Mouse (Mus musculus): Measurements from ENCODE around the gene Ccl11. TPM values are rescaled to one million over a fixed set of nuclear protein-coding genes. Genes with fewer than 3 reads are reported as not detected.

The Ccl11 gene
- polyA plus RNA-seq, 2 experiments, result 4.9 to 5.8 TPM

DNA sequence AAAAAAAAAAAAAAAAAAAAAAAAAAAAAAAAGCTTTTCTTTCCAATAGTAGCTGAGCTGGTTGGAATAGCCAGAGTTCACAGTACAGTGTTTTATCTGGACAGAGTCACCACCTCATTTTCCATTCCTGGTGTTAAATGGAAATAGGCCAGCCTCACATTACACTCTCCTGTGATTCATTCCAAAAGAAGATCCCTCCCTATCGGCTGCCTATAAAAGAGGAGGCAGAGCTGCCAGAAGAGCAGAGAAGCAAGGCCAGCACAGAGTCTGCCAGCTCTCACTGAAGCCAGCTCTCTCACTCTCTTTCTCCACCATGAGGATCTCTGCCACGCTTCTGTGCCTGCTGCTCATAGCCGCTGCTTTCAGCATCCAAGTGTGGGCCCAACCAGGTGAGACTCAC lies 12.2 kb upstream of the Ccl11 start, which contains the start of gene Ccl7:
Ccl7 (plus strand) TSS at position 242 of the 400 bp plus-strand sequence.
- 59% methylated on average over 3 of the region's 3 CpGs for WGBS
- Histone ChIP-seq H3K27me3 (ENCODE audit: control insufficient read depth, insufficient read depth, low read length) (no peaks in the 10 kb centered on the region), H3K4me3 (replicated peaks; ENCODE audit: low read length) (no peak within 1 kb of the TSS), H3K9ac (ENCODE audit: low read depth, low read length, severe bottlenecking) (no peak within 1 kb of the TSS), H3K4me2 (replicated peaks; ENCODE audit: low read depth, low read length, severe bottlenecking) (no peak within 1 kb of the TSS), H3K27ac (replicated peaks; ENCODE audit: low read depth, low read length) (no peak within 1 kb of the TSS), H3K36me3 (ENCODE audit: control insufficient read depth, insufficient read depth, low read length) (no peaks in the 10 kb centered on the region), H3K4me1 (ENCODE audit: control insufficient read depth, insufficient read depth, low read length) (peaks cover 3% of the 10 kb centered on the region; the same call in 1 of the 2 replicates), H3K9me3 (ENCODE audit: control insufficient read depth, low read length) (no peaks in the 10 kb centered on the region)
- DNase-seq (ENCODE audit: low spot score) (peak; percentile 39), ATAC-seq (ENCODE audit: low FRiP score, low read depth) (no peak)
- TF ChIP-seq POLR2A (IDR thresholded peaks at IDR 0.05; ENCODE audit: borderline replicate concordance, extremely low read depth, insufficient read depth, insufficient read length), result no peak

DNA sequence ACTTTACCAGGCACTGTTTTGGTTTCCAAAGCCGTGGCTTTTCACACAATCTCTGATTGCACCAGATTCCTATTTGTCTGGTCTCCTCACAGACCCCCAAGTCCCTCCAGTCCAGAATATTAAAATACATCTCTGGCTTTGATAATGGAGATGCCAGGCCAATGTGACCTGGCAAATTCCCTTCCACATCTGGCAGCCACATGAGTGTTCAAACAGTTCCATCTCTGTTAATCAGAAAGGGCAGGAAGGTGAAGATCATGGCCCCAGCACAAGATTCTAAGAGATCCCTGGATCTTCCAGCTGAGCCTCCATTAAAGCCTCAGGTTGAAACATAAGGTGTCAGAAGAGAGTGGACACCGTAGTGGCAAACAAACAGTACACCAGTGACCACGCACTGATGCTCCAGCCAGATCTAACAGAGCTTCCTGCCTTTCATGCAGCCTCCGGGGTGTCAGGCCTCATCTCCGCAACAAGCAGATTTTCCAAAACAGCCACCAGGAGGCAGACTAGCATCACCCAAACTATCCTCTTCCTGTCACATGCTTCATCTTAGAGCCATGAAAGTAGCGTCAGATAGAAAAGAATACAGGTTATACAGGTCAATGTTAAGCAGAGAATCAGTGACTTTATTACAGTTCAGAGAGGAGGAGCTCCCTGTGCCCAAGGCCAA lies 9.7 kb upstream of the Ccl11 start:
- H3K4me3 ChIP-seq (replicated peaks; ENCODE audit: low read length), result no peak overlapping the region
- peak; percentile 57 for DNase-seq (ENCODE audit: low spot score)
- 29% methylated on average over 6 of the region's 6 CpGs for WGBS
- H3K9ac ChIP-seq (ENCODE audit: low read depth, low read length, severe bottlenecking), result no peak overlapping the region
- H3K27ac ChIP-seq (replicated peaks; ENCODE audit: low read depth, low read length), result no peak overlapping the region
- no peaks in the 10 kb centered on the region for H3K27me3 ChIP-seq (ENCODE audit: control insufficient read depth, insufficient read depth, low read length)
- H3K4me2 ChIP-seq (replicated peaks; ENCODE audit: low read depth, low read length, severe bottlenecking), result no peak overlapping the region
- ATAC-seq (ENCODE audit: low FRiP score, low read depth), result no peak
- peaks cover 3% of the 10 kb centered on the region; the same call in 1 of the 2 replicates for H3K4me1 ChIP-seq (ENCODE audit: control insufficient read depth, insufficient read depth, low read length)
- H3K36me3 ChIP-seq (ENCODE audit: control insufficient read depth, insufficient read depth, low read length), result no peaks in the 10 kb centered on the region
- no peaks in the 10 kb centered on the region for H3K9me3 ChIP-seq (ENCODE audit: control insufficient read depth, low read length)
- TF ChIP-seq POLR2A (IDR thresholded peaks at IDR 0.05; ENCODE audit: borderline replicate concordance, extremely low read depth, insufficient read depth, insufficient read length), result no peak

GRCm38 (mm10) chr11:82053849-82054248 lies 3.8 kb upstream of the Ccl11 start:
- WGBS, result 90% methylated on average over 7 of the region's 7 CpGs
- H3K4me2 ChIP-seq (replicated peaks; ENCODE audit: low read depth, low read length, severe bottlenecking), result no peak overlapping the region
- TF ChIP-seq POLR2A (IDR thresholded peaks at IDR 0.05; ENCODE audit: borderline replicate concordance, extremely low read depth, insufficient read depth, insufficient read length), result no peak
- no peak overlapping the region for H3K9ac ChIP-seq (ENCODE audit: low read depth, low read length, severe bottlenecking)
- no peaks in the 10 kb centered on the region for H3K9me3 ChIP-seq (ENCODE audit: control insufficient read depth, low read length)
- H3K4me1 ChIP-seq (ENCODE audit: control insufficient read depth, insufficient read depth, low read length), result no peaks in the 10 kb centered on the region
- no peak overlapping the region for H3K4me3 ChIP-seq (replicated peaks; ENCODE audit: low read length)
- ATAC-seq (ENCODE audit: low FRiP score, low read depth), result no peak
- no peaks in the 10 kb centered on the region for H3K36me3 ChIP-seq (ENCODE audit: control insufficient read depth, insufficient read depth, low read length)
- no peaks in the 10 kb centered on the region for H3K27me3 ChIP-seq (ENCODE audit: control insufficient read depth, insufficient read depth, low read length)
- H3K27ac ChIP-seq (replicated peaks; ENCODE audit: low read depth, low read length), result no peak overlapping the region
- DNase-seq (ENCODE audit: low spot score), result no peak

GRCm38 (mm10) chr11:82062226-82062625 lies 4.6 kb downstream of the Ccl11 start:
- Histone ChIP-seq H3K4me2 (replicated peaks; ENCODE audit: low read depth, low read length, severe bottlenecking) (no peak overlapping the region), H3K9me3 (ENCODE audit: control insufficient read depth, low read length) (no peaks in the 10 kb centered on the region), H3K9ac (ENCODE audit: low read depth, low read length, severe bottlenecking) (no peak overlapping the region), H3K27me3 (ENCODE audit: control insufficient read depth, insufficient read depth, low read length) (no peaks in the 10 kb centered on the region), H3K4me1 (ENCODE audit: control insufficient read depth, insufficient read depth, low read length) (no peaks in the 10 kb centered on the region), H3K27ac (replicated peaks; ENCODE audit: low read depth, low read length) (no peak overlapping the region), H3K36me3 (ENCODE audit: control insufficient read depth, insufficient read depth, low read length) (no peaks in the 10 kb centered on the region), H3K4me3 (replicated peaks; ENCODE audit: low read length) (no peak overlapping the region)
- TF ChIP-seq POLR2A (IDR thresholded peaks at IDR 0.05; ENCODE audit: borderline replicate concordance, extremely low read depth, insufficient read depth, insufficient read length), result no peak
- ATAC-seq (ENCODE audit: low FRiP score, low read depth) (no peak), DNase-seq (ENCODE audit: low spot score) (no peak)
- WGBS, result 57% methylated on average over 3 of the region's 3 CpGs

DNA sequence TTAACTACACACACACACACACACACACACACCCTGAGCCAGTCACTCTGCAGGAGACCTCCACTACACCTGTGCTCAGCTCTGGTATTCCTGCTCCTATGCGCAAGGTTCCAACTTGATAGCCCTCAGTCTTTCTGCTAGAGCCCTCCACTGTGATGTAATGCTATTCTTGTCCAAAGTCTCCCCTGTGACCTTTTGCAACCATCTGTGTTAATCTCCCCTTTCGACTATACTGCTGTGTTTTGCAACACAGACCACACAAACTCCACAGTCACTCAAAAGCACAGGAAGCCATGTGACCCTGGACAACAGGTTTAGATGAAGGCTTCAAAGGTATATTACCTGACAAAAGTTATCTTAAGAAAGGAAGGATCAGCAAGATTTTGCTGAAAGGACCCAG lies 5.8 kb downstream of the Ccl11 start:
- no peak overlapping the region for H3K4me3 ChIP-seq (replicated peaks; ENCODE audit: low read length)
- no peak for TF ChIP-seq POLR2A (IDR thresholded peaks at IDR 0.05; ENCODE audit: borderline replicate concordance, extremely low read depth, insufficient read depth, insufficient read length)
- no peak overlapping the region for H3K9ac ChIP-seq (ENCODE audit: low read depth, low read length, severe bottlenecking)
- ATAC-seq (ENCODE audit: low FRiP score, low read depth) (no peak), DNase-seq (ENCODE audit: low spot score) (no peak)
- no peaks in the 10 kb centered on the region for H3K4me1 ChIP-seq (ENCODE audit: control insufficient read depth, insufficient read depth, low read length)
- H3K27me3 ChIP-seq (ENCODE audit: control insufficient read depth, insufficient read depth, low read length), result no peaks in the 10 kb centered on the region
- H3K9me3 ChIP-seq (ENCODE audit: control insufficient read depth, low read length), result no peaks in the 10 kb centered on the region
- no peaks in the 10 kb centered on the region for H3K36me3 ChIP-seq (ENCODE audit: control insufficient read depth, insufficient read depth, low read length)
- no peak overlapping the region for H3K4me2 ChIP-seq (replicated peaks; ENCODE audit: low read depth, low read length, severe bottlenecking)
- 75% methylated on average over 2 of the region's 2 CpGs for WGBS
- H3K27ac ChIP-seq (replicated peaks; ENCODE audit: low read depth, low read length), result no peak overlapping the region

All from limb, embryonic 14.5 days (tissue).